In genomic region chr1:131867946-131868290, GRCm38 (mm10) we compare ENCODE assay signal across 8 mouse cellular contexts. TPM values are rescaled to one million over a fixed set of nuclear protein-coding genes. Genes with fewer than 3 reads are reported as not detected.
A peak's percentile ranks its signal among the peaks of the same experiment; 100 is the strongest.
DNase-seq lines count a peak whose midpoint lies in the region; ATAC-seq and TF ChIP-seq lines count a peak whose summit lies in the region.

No protein-coding gene starts in this region.

- H3K27me3 ChIP-seq in embryonic facial prominence, embryonic 15.5 days = no peaks in the 10 kb centered on the region
- no peaks in the 10 kb centered on the region for H3K27me3 ChIP-seq in hindbrain, embryonic 16.5 days (replicated peaks; ENCODE audit: control insufficient read depth, insufficient read depth, low read length)
- no peaks in the 10 kb centered on the region for H3K27me3 ChIP-seq in stomach, postnatal 0 days (ENCODE audit: control insufficient read depth, insufficient read depth, low read length)

- peak overlapping the region; percentile 74 for H3K4me3 ChIP-seq in embryonic facial prominence, embryonic 15.5 days (replicated peaks)
- peak overlapping the region; percentile 46 for H3K4me3 ChIP-seq in hindbrain, embryonic 16.5 days (ENCODE audit: low read length)
- H3K4me3 ChIP-seq in stomach, postnatal 0 days (ENCODE audit: low read depth, low read length) = peak overlapping the region; percentile 74

- H3K4me1 ChIP-seq in embryonic facial prominence, embryonic 15.5 days = no peaks in the 10 kb centered on the region
- peaks cover 4% of the 10 kb centered on the region; the same call in 1 of the 2 replicates for H3K4me1 ChIP-seq in hindbrain, embryonic 16.5 days (ENCODE audit: control insufficient read depth, insufficient read depth, low read depth, low read length)
- H3K4me1 ChIP-seq in stomach, postnatal 0 days (replicated peaks; ENCODE audit: control insufficient read depth, insufficient read depth) = 0 out of 2 replicates have a peak, but pooled peaks cover 3% of the 10 kb centered on the region

- H3K27ac ChIP-seq in embryonic facial prominence, embryonic 15.5 days (replicated peaks) = no peak overlapping the region
- no peak overlapping the region for H3K27ac ChIP-seq in hindbrain, embryonic 16.5 days (ENCODE audit: low read depth, low read length)
- no peak overlapping the region for H3K27ac ChIP-seq in stomach, postnatal 0 days (replicated peaks)

- no peak for TF ChIP-seq EP300 in stomach, postnatal 0 days (optimal IDR thresholded peaks at IDR 0.05)

- H3K9ac ChIP-seq in embryonic facial prominence, embryonic 15.5 days = peak overlapping the region; percentile 55
- peak overlapping the region; percentile 47 for H3K9ac ChIP-seq in hindbrain, embryonic 16.5 days (ENCODE audit: low read depth, low read length)
- peak overlapping the region; percentile 73 for H3K9ac ChIP-seq in stomach, postnatal 0 days (ENCODE audit: low read length)

- H3K4me2 ChIP-seq in embryonic facial prominence, embryonic 15.5 days (replicated peaks) = peak overlapping the region; percentile 87
- H3K4me2 ChIP-seq in hindbrain, embryonic 16.5 days (ENCODE audit: low read length) = peak overlapping the region; percentile 60
- H3K4me2 ChIP-seq in stomach, postnatal 0 days (replicated peaks; ENCODE audit: low read depth) = peak overlapping the region; percentile 94

- ATAC-seq in embryonic facial prominence, embryonic 15.5 days (ENCODE audit: insufficient number of reproducible peaks, low FRiP score, low TSS enrichment, low read depth) = no peak
- ATAC-seq in hindbrain, embryonic 16.5 days = peak; percentile 19; the same call in 1 of the 2 replicates
- peak; percentile 14 for ATAC-seq in stomach, postnatal 0 days (ENCODE audit: low FRiP score, low TSS enrichment)

- no peak for TF ChIP-seq CTCF in stomach, postnatal 0 days (IDR thresholded peaks at IDR 0.05; ENCODE audit: low read depth)

- peak; percentile 9 for DNase-seq in retina, embryonic 14.5 days (ENCODE audit: low spot score)
- DNase-seq in retina, postnatal 1 day = no peak
- peak; percentile 11 for DNase-seq in lung, postnatal 10 days
- DNase-seq in stomach, postnatal 0 days (ENCODE audit: low spot score) = peak; percentile 26
- no peak for DNase-seq in frontal cortex, postnatal 36 days (ENCODE audit: low spot score in 2 of 2)
- no peak for DNase-seq in urinary bladder, postnatal 10 days (ENCODE audit: low spot score)

- H3K36me3 ChIP-seq in embryonic facial prominence, embryonic 15.5 days = 0 out of 2 replicates have a peak, but pooled peaks cover 3% of the 10 kb centered on the region
- no peaks in the 10 kb centered on the region for H3K36me3 ChIP-seq in hindbrain, embryonic 16.5 days (ENCODE audit: control insufficient read depth, insufficient read depth, low read length)
- H3K36me3 ChIP-seq in stomach, postnatal 0 days (ENCODE audit: control insufficient read depth, insufficient read depth, low read length) = no peaks in the 10 kb centered on the region

- no peaks in the 10 kb centered on the region for H3K9me3 ChIP-seq in embryonic facial prominence, embryonic 15.5 days (replicated peaks)
- no peaks in the 10 kb centered on the region for H3K9me3 ChIP-seq in hindbrain, embryonic 16.5 days (ENCODE audit: control insufficient read depth, low read length)
- no peaks in the 10 kb centered on the region for H3K9me3 ChIP-seq in stomach, postnatal 0 days (ENCODE audit: control insufficient read depth, low read length)

- 11% methylated on average over 10 of the region's 10 CpGs for WGBS in embryonic facial prominence, embryonic 15.5 days
- WGBS in hindbrain, embryonic 16.5 days = 23% methylated on average over 10 of the region's 10 CpGs
- 16% methylated on average over 10 of the region's 10 CpGs for WGBS in stomach, postnatal 0 days

RNA-seq across cellular contexts. Expression of gene Rab29, which starts 0.9 kb away (rescaled TPM):
- polyA plus RNA-seq in embryonic facial prominence, embryonic 15.5 days (2015; fragmentation: Nextera tagmentation; extraction: Ambion mirVana) = 27.4 and 30.5 TPM in 2 replicates
- polyA plus RNA-seq in hindbrain, embryonic 16.5 days (2015; fragmentation: Nextera tagmentation; extraction: Ambion mirVana) = 8.6 and 9.3 TPM in 2 replicates
- polyA plus RNA-seq in stomach, postnatal 0 days (2015; fragmentation: Nextera tagmentation; extraction: Ambion mirVana) = 21.4 and 21.6 TPM in 2 replicates

RNA-seq across cellular contexts. Expression of gene Slc41a1, which starts 40.6 kb away (rescaled TPM):
- polyA plus RNA-seq in embryonic facial prominence, embryonic 15.5 days (2015; fragmentation: Nextera tagmentation; extraction: Ambion mirVana) = 17.8 and 18.3 TPM in 2 replicates
- polyA plus RNA-seq in hindbrain, embryonic 16.5 days (2015; fragmentation: Nextera tagmentation; extraction: Ambion mirVana) = 20.1 and 23.4 TPM in 2 replicates
- 7.0 and 7.1 TPM in 2 replicates for polyA plus RNA-seq in stomach, postnatal 0 days (2015; fragmentation: Nextera tagmentation; extraction: Ambion mirVana)

RNA-seq across cellular contexts. Expression of gene Nucks1, which starts 42.4 kb away (rescaled TPM):
- polyA plus RNA-seq in embryonic facial prominence, embryonic 15.5 days (2015; fragmentation: Nextera tagmentation; extraction: Ambion mirVana) = 60.5 and 67.0 TPM in 2 replicates
- polyA plus RNA-seq in hindbrain, embryonic 16.5 days (2015; fragmentation: Nextera tagmentation; extraction: Ambion mirVana) = 45.0 and 47.7 TPM in 2 replicates
- 24.2 and 30.4 TPM in 2 replicates for polyA plus RNA-seq in stomach, postnatal 0 days (2015; fragmentation: Nextera tagmentation; extraction: Ambion mirVana)

Comparison
In these comparisons a context has a peak if more than half of its experiments do, and no peak if none do; other contexts are left out.
1. DNase-seq: peak in retina, embryonic 14.5 days (single experiment), lung, postnatal 10 days (single experiment) and stomach, postnatal 0 days (single experiment); none in retina, postnatal 1 day (single experiment), frontal cortex, postnatal 36 days (0 of 2) and urinary bladder, postnatal 10 days (single experiment).
2. Peak in every context shown above with its lines, with median percentiles within 50 percentile points of each other: H3K4me2 ChIP-seq, H3K4me3 ChIP-seq and H3K9ac ChIP-seq.